Mouse (Mus musculus): ENCODE data around the gene Tnip1.
"Not testable (repeated sequence)": the region's sequence is repeated elsewhere in the genome, so short reads cannot be mapped to it uniquely, and the experiment has no call there.

Gene Tnip1

GRCm38 (mm10) chr11:54909273-54909672 is 53.4 kb downstream of the Tnip1 start:
- DNase-seq (ENCODE audit: low spot score) = no peak

GRCm38 (mm10) chr11:54907259-54907658 is 55.5 kb downstream of the Tnip1 start:
- DNase-seq (ENCODE audit: low spot score) = no peak

- no peak for DNase-seq (ENCODE audit: low spot score)
Measured at GRCm38 (mm10) chr11:54906466-54906865, 56.3 kb downstream of the Tnip1 start.

GRCm38 (mm10) chr11:54905931-54906330 is 56.8 kb downstream of the Tnip1 start:
- no peak for DNase-seq (ENCODE audit: low spot score)

- DNase-seq (ENCODE audit: low spot score) = no peak
Measured at GRCm38 (mm10) chr11:54905086-54905485, 57.6 kb downstream of the Tnip1 start.

- no peak for DNase-seq (ENCODE audit: low spot score)
Measured at GRCm38 (mm10) chr11:54903940-54904706, 58.6 kb downstream of the Tnip1 start.

- DNase-seq (ENCODE audit: low spot score) = no peak
Measured at GRCm38 (mm10) chr11:54903339-54903738, 59.4 kb downstream of the Tnip1 start.

- DNase-seq (ENCODE audit: low spot score) = peak; percentile 78
Measured at GRCm38 (mm10) chr11:54902333-54903323, 60.1 kb downstream of the Tnip1 start, which contains the start of gene Gpx3. Gene Gpx3, plus strand, starts transcription at chr11:54902453.

GRCm38 (mm10) chr11:54899657-54900056 is 63.1 kb downstream of the Tnip1 start:
- no peak for DNase-seq (ENCODE audit: low spot score)

- no peak for DNase-seq (ENCODE audit: low spot score)
Measured at GRCm38 (mm10) chr11:54897470-54897869, 65.2 kb downstream of the Tnip1 start.

GRCm38 (mm10) chr11:54896646-54897045 is 66.1 kb downstream of the Tnip1 start:
- DNase-seq (ENCODE audit: low spot score) = not testable (repeated sequence)

GRCm38 (mm10) chr11:54894589-54894988 is 68.1 kb downstream of the Tnip1 start:
- no peak for DNase-seq (ENCODE audit: low spot score)

- DNase-seq (ENCODE audit: low spot score) = no peak
Measured at GRCm38 (mm10) chr11:54892091-54892490, 70.6 kb downstream of the Tnip1 start.

GRCm38 (mm10) chr11:54891341-54891740 is 71.4 kb downstream of the Tnip1 start:
- no peak for DNase-seq (ENCODE audit: low spot score)

GRCm38 (mm10) chr11:54887927-54888326 is 74.8 kb downstream of the Tnip1 start:
- DNase-seq (ENCODE audit: low spot score) = no peak

- DNase-seq (ENCODE audit: low spot score) = peak; percentile 57
Measured at GRCm38 (mm10) chr11:54885406-54885805, 77.3 kb downstream of the Tnip1 start.

GRCm38 (mm10) chr11:54884937-54885336 is 77.8 kb downstream of the Tnip1 start:
- peak; percentile 72 for DNase-seq (ENCODE audit: low spot score)

GRCm38 (mm10) chr11:54884197-54884828 is 78.4 kb downstream of the Tnip1 start:
- no peak for DNase-seq (ENCODE audit: low spot score)

GRCm38 (mm10) chr11:54882671-54883070 is 80.0 kb downstream of the Tnip1 start:
- DNase-seq (ENCODE audit: low spot score) = peak; percentile 45

- no peak for DNase-seq (ENCODE audit: low spot score)
Measured at GRCm38 (mm10) chr11:54881051-54881474, 81.7 kb downstream of the Tnip1 start.

- DNase-seq (ENCODE audit: low spot score) = no peak
Measured at GRCm38 (mm10) chr11:54879922-54880321, 82.8 kb downstream of the Tnip1 start.

- DNase-seq (ENCODE audit: low spot score) = peak; percentile 32
Measured at GRCm38 (mm10) chr11:54879434-54879833, 83.3 kb downstream of the Tnip1 start.

Measured in ovary, postnatal 36 days (tissue).